ENCODE assay signal across 26 mouse cellular contexts in genomic region chr2:125292616-125293015, GRCm38 (mm10). TPM values are rescaled to one million over a fixed set of nuclear protein-coding genes. Genes with fewer than 3 reads are reported as not detected.
A peak's percentile ranks its signal among the peaks of the same experiment; 100 is the strongest.
DNase-seq lines count a peak whose midpoint lies in the region; ATAC-seq and TF ChIP-seq lines count a peak whose summit lies in the region.
"Had no signal": no experiment of that assay in that cellular context is flagged by ENCODE, and none has a peak within 500 bp of the region (broad histone marks: within the 10 kb centered on the region; RNA-seq: fewer than 3 reads in every experiment).

No protein-coding gene starts in this region.

- DNase-seq in gastrocnemius, adult 2 months = no peak
- DNase-seq in gastrocnemius, postnatal 4 days (ENCODE audit: low spot score in 2 of 2) = no peak
- DNase-seq in midbrain, embryonic 11.5 days (ENCODE audit: low spot score, missing footprints) = peak; percentile 28
- no peak for DNase-seq in midbrain, embryonic 14.5 days
- DNase-seq in NIH3T3 (ENCODE audit: low read depth) = peak; percentile 73
- no peak for DNase-seq in forebrain, embryonic 11.5 days (ENCODE audit: low spot score)
- no peak for DNase-seq in left cerebral cortex, postnatal 25 days (ENCODE audit: low spot score in 2 of 2)
- DNase-seq: adrenal gland, adult 2 months; adrenal gland, postnatal 10 days; adrenal gland, postnatal 25 days; B cell, adult 2 months; cerebellum, adult 11 months; cerebellum, adult 18-20 months; cerebellum, adult 8-10 months; cerebellum, adult 9-11 months; cerebellum, postnatal 14 days; cerebellum, postnatal 36 days; embryo, embryonic 11 days had no signal

- no peak overlapping the region for H3K4me3 ChIP-seq in gastrocnemius, adult 2 months
- H3K4me3 ChIP-seq in midbrain, embryonic 11.5 days (ENCODE audit: low read depth, low read length) = no peak overlapping the region
- H3K4me3 ChIP-seq in midbrain, embryonic 14.5 days (replicated peaks; ENCODE audit: low read depth, low read length) = no peak overlapping the region
- H3K4me3 ChIP-seq in forebrain, embryonic 11.5 days (ENCODE audit: low read depth, low read length) = no peak overlapping the region
- H3K4me3 ChIP-seq: embryonic facial prominence, embryonic 12.5 days; embryonic facial prominence, embryonic 15.5 days; forebrain, embryonic 12.5 days had no signal

- H3K27ac ChIP-seq in gastrocnemius, adult 2 months = peak overlapping the region; percentile 50
- H3K27ac ChIP-seq in midbrain, embryonic 11.5 days (ENCODE audit: low read depth, low read length) = no peak overlapping the region
- H3K27ac ChIP-seq in midbrain, embryonic 14.5 days (replicated peaks; ENCODE audit: low read depth, low read length) = no peak overlapping the region
- H3K27ac ChIP-seq in forebrain, embryonic 11.5 days (ENCODE audit: low read depth, low read length) = no peak overlapping the region
- H3K27ac ChIP-seq: embryonic facial prominence, embryonic 12.5 days; embryonic facial prominence, embryonic 15.5 days; forebrain, embryonic 12.5 days had no signal

- H3K36me3 ChIP-seq in midbrain, embryonic 11.5 days (ENCODE audit: control insufficient read depth, insufficient read depth, low read length) = no peaks in the 10 kb centered on the region
- H3K36me3 ChIP-seq in midbrain, embryonic 14.5 days (ENCODE audit: control insufficient read depth, insufficient read depth, low read length) = no peaks in the 10 kb centered on the region
- H3K36me3 ChIP-seq in forebrain, embryonic 11.5 days (ENCODE audit: control insufficient read depth, insufficient read depth, low read length) = no peaks in the 10 kb centered on the region
- H3K36me3 ChIP-seq: embryonic facial prominence, embryonic 12.5 days; embryonic facial prominence, embryonic 15.5 days; forebrain, embryonic 12.5 days; G1E had no signal

- WGBS in midbrain, embryonic 11.5 days = 90% methylated on average over 7 of the region's 7 CpGs
- 85% methylated on average over 7 of the region's 7 CpGs for WGBS in midbrain, embryonic 14.5 days
- WGBS in forebrain, embryonic 11.5 days = 92% methylated on average over 7 of the region's 7 CpGs

- no peak for TF ChIP-seq CTCF in gastrocnemius, adult 2 months (IDR thresholded peaks at IDR 0.05)

- H3K27me3 ChIP-seq in midbrain, embryonic 11.5 days (ENCODE audit: control insufficient read depth, insufficient read depth, low read length) = no peaks in the 10 kb centered on the region
- H3K27me3 ChIP-seq in midbrain, embryonic 14.5 days (ENCODE audit: control insufficient read depth, insufficient read depth, low read length) = no peaks in the 10 kb centered on the region
- no peaks in the 10 kb centered on the region for H3K27me3 ChIP-seq in forebrain, embryonic 11.5 days (ENCODE audit: control insufficient read depth, insufficient read depth, low read length)
- H3K27me3 ChIP-seq: CH12.LX; embryonic facial prominence, embryonic 12.5 days; embryonic facial prominence, embryonic 15.5 days; forebrain, embryonic 12.5 days had no signal

- ATAC-seq in midbrain, embryonic 11.5 days (ENCODE audit: low FRiP score) = no peak
- ATAC-seq in midbrain, embryonic 14.5 days (ENCODE audit: low FRiP score, low TSS enrichment) = no peak
- ATAC-seq in forebrain, embryonic 11.5 days (replicated peaks; ENCODE audit: low FRiP score) = no peak
- ATAC-seq: CD4-positive, CD25-positive, alpha-beta regulatory T cell, adult 4 months; forebrain, embryonic 14.5 days; forebrain, embryonic 16.5 days had no signal

- H3K9me3 ChIP-seq in midbrain, embryonic 11.5 days (ENCODE audit: control insufficient read depth, low read length) = no peaks in the 10 kb centered on the region
- no peaks in the 10 kb centered on the region for H3K9me3 ChIP-seq in midbrain, embryonic 14.5 days (ENCODE audit: control insufficient read depth, low read length)
- no peaks in the 10 kb centered on the region for H3K9me3 ChIP-seq in forebrain, embryonic 11.5 days (ENCODE audit: control insufficient read depth, low read length)
- H3K9me3 ChIP-seq: embryonic facial prominence, embryonic 12.5 days; embryonic facial prominence, embryonic 15.5 days; forebrain, embryonic 12.5 days; G1E had no signal

- H3K9ac ChIP-seq in midbrain, embryonic 11.5 days (ENCODE audit: low read length) = no peak overlapping the region
- H3K9ac ChIP-seq in midbrain, embryonic 14.5 days (replicated peaks; ENCODE audit: low read length) = no peak overlapping the region
- H3K9ac ChIP-seq in forebrain, embryonic 11.5 days (ENCODE audit: low read length) = no peak overlapping the region
- H3K9ac ChIP-seq: embryonic facial prominence, embryonic 12.5 days; embryonic facial prominence, embryonic 15.5 days; forebrain, embryonic 12.5 days had no signal

- no peak overlapping the region for H3K4me2 ChIP-seq in midbrain, embryonic 11.5 days
- no peak overlapping the region for H3K4me2 ChIP-seq in midbrain, embryonic 14.5 days (ENCODE audit: low read length)
- H3K4me2 ChIP-seq in forebrain, embryonic 11.5 days (ENCODE audit: low read depth, low read length, severe bottlenecking) = no peak overlapping the region
- H3K4me2 ChIP-seq: embryonic facial prominence, embryonic 12.5 days; embryonic facial prominence, embryonic 15.5 days; forebrain, embryonic 12.5 days had no signal

- H3K4me1 ChIP-seq in midbrain, embryonic 11.5 days (ENCODE audit: control insufficient read depth, insufficient read depth, low read length) = no peaks in the 10 kb centered on the region
- no peaks in the 10 kb centered on the region for H3K4me1 ChIP-seq in midbrain, embryonic 14.5 days (ENCODE audit: control insufficient read depth, insufficient read depth, low read length)
- no peaks in the 10 kb centered on the region for H3K4me1 ChIP-seq in forebrain, embryonic 11.5 days (replicated peaks; ENCODE audit: control insufficient read depth, insufficient read depth, low read length)
- H3K4me1 ChIP-seq: forebrain, embryonic 12.5 days had no signal

- intact Hi-C loops in gastrocnemius, adult 2 months (cut with DNase I) = no loop called here
- intact Hi-C loops in left cerebral cortex, postnatal 25 days (cut with DNase I) = no loop called here

RNA-seq across cellular contexts. Expression of gene Dut, which starts 45.6 kb away (rescaled TPM):
- 1 to 10 TPM; 7.0 to 7.3 TPM for total RNA-seq in gastrocnemius, adult 2 months (2021)
- 10 to 100 TPM; 37.3 to 39.8 TPM for total RNA-seq in gastrocnemius, postnatal 4 days (2021)
- polyA plus RNA-seq in midbrain, embryonic 11.5 days (2014; fragmentation: Nextera tagmentation; extraction: Ambion mirVana) = 215 and 220 TPM in 2 replicates
- 90.4 and 92.4 TPM in 2 replicates for polyA plus RNA-seq in midbrain, embryonic 14.5 days (2014; fragmentation: Nextera tagmentation; extraction: Ambion mirVana)
- polyA plus RNA-seq in forebrain, embryonic 11.5 days (2014; fragmentation: Nextera tagmentation; extraction: Ambion mirVana) = 270 and 288 TPM in 2 replicates
- 10 to 100 TPM; 23.2 to 23.7 TPM for total RNA-seq in left cerebral cortex, postnatal 25 days (2021)

Comparison
In these comparisons a context has a peak if more than half of its experiments do, and no peak if none do; other contexts are left out.
1. DNase-seq: peak in midbrain, embryonic 11.5 days (single experiment) and NIH3T3 (single experiment); none in gastrocnemius, adult 2 months (single experiment), gastrocnemius, postnatal 4 days (0 of 2), midbrain, embryonic 14.5 days (single experiment), forebrain, embryonic 11.5 days (single experiment) and left cerebral cortex, postnatal 25 days (0 of 2).